Mouse (Mus musculus): ENCODE measurements around the gene Akap9. TPM values are rescaled to one million over a fixed set of nuclear protein-coding genes. Genes with fewer than 3 reads are reported as not detected.
"Not testable (repeated sequence)": the region's sequence is repeated elsewhere in the genome, so short reads cannot be mapped to it uniquely, and the experiment has no call there.

The Akap9 gene
- polyA plus RNA-seq, 1 experiment from 2014 or later = 107 TPM

GRCm38 (mm10) chr5:3989608-3990007, 61.8 kb downstream of the Akap9 start:
- ATAC-seq (ENCODE audit: low read depth) = no peak
- no peak overlapping the region for H3K27ac ChIP-seq (ENCODE audit: low read length)
- peaks cover 6% of the 10 kb centered on the region; the same call in 1 of the 2 replicates for H3K36me3 ChIP-seq (ENCODE audit: control insufficient read depth, insufficient read depth, low read length)
- H3K9ac ChIP-seq (ENCODE audit: low read length) = no peak overlapping the region
- H3K27me3 ChIP-seq (ENCODE audit: control insufficient read depth, insufficient read depth, low read depth, low read length) = no peaks in the 10 kb centered on the region
- H3K4me2 ChIP-seq (ENCODE audit: low read depth, low read length) = no peak overlapping the region
- 74% methylated on average over 1 of the region's 1 CpGs for WGBS
- H3K4me3 ChIP-seq (ENCODE audit: low read length) = no peak overlapping the region
- no peaks in the 10 kb centered on the region for H3K9me3 ChIP-seq (ENCODE audit: control insufficient read depth, low read length)
- H3K4me1 ChIP-seq (replicated peaks; ENCODE audit: control insufficient read depth, insufficient read depth, low read length) = no peaks in the 10 kb centered on the region

- Histone ChIP-seq H3K27ac (ENCODE audit: low read length) (no peak overlapping the region), H3K4me3 (ENCODE audit: low read length) (no peak overlapping the region), H3K9me3 (ENCODE audit: control insufficient read depth, low read length) (no peaks in the 10 kb centered on the region), H3K36me3 (ENCODE audit: control insufficient read depth, insufficient read depth, low read length) (peaks cover 6% of the 10 kb centered on the region; the same call in 1 of the 2 replicates), H3K4me2 (ENCODE audit: low read depth, low read length) (no peak overlapping the region), H3K27me3 (ENCODE audit: control insufficient read depth, insufficient read depth, low read depth, low read length) (no peaks in the 10 kb centered on the region), H3K9ac (ENCODE audit: low read length) (no peak overlapping the region), H3K4me1 (replicated peaks; ENCODE audit: control insufficient read depth, insufficient read depth, low read length) (no peaks in the 10 kb centered on the region)
- WGBS = 75% methylated on average over 1 of the region's 1 CpGs
- no peak for ATAC-seq (ENCODE audit: low read depth)
Observed at GRCm38 (mm10) chr5:3990499-3990898, 62.6 kb downstream of the Akap9 start.

- peaks cover 19% of the 10 kb centered on the region for H3K36me3 ChIP-seq (ENCODE audit: control insufficient read depth, insufficient read depth, low read length)
- H3K4me2 ChIP-seq (ENCODE audit: low read depth, low read length) = no peak overlapping the region
- ATAC-seq (ENCODE audit: low read depth) = no peak
- 60% methylated on average over 16 of the region's 16 CpGs for WGBS
- no peaks in the 10 kb centered on the region for H3K4me1 ChIP-seq (replicated peaks; ENCODE audit: control insufficient read depth, insufficient read depth, low read length)
- H3K27ac ChIP-seq (ENCODE audit: low read length) = no peak overlapping the region
- H3K27me3 ChIP-seq (ENCODE audit: control insufficient read depth, insufficient read depth, low read depth, low read length) = no peaks in the 10 kb centered on the region
- H3K9me3 ChIP-seq (ENCODE audit: control insufficient read depth, low read length) = no peaks in the 10 kb centered on the region
- no peak overlapping the region for H3K4me3 ChIP-seq (ENCODE audit: low read length)
- H3K9ac ChIP-seq (ENCODE audit: low read length) = no peak overlapping the region
Observed at GRCm38 (mm10) chr5:4004531-4005469, 76.9 kb downstream of the Akap9 start.

GRCm38 (mm10) chr5:4006606-4007005, 78.8 kb downstream of the Akap9 start:
- WGBS = 83% methylated on average over 3 of the region's 3 CpGs
- Histone ChIP-seq H3K9ac (ENCODE audit: low read length) (no peak overlapping the region), H3K27ac (ENCODE audit: low read length) (no peak overlapping the region), H3K4me1 (replicated peaks; ENCODE audit: control insufficient read depth, insufficient read depth, low read length) (no peaks in the 10 kb centered on the region), H3K36me3 (ENCODE audit: control insufficient read depth, insufficient read depth, low read length) (peaks cover 23% of the 10 kb centered on the region), H3K27me3 (ENCODE audit: control insufficient read depth, insufficient read depth, low read depth, low read length) (no peaks in the 10 kb centered on the region), H3K4me2 (ENCODE audit: low read depth, low read length) (no peak overlapping the region), H3K4me3 (ENCODE audit: low read length) (no peak overlapping the region), H3K9me3 (ENCODE audit: control insufficient read depth, low read length) (no peaks in the 10 kb centered on the region)
- no peak for ATAC-seq (ENCODE audit: low read depth)

- no peak for ATAC-seq (ENCODE audit: low read depth)
- Histone ChIP-seq H3K4me3 (ENCODE audit: low read length) (no peak overlapping the region), H3K27me3 (ENCODE audit: control insufficient read depth, insufficient read depth, low read depth, low read length) (no peaks in the 10 kb centered on the region), H3K9me3 (ENCODE audit: control insufficient read depth, low read length) (no peaks in the 10 kb centered on the region), H3K9ac (ENCODE audit: low read length) (no peak overlapping the region), H3K4me2 (ENCODE audit: low read depth, low read length) (no peak overlapping the region), H3K36me3 (ENCODE audit: control insufficient read depth, insufficient read depth, low read length) (peaks cover 23% of the 10 kb centered on the region), H3K27ac (ENCODE audit: low read length) (no peak overlapping the region), H3K4me1 (replicated peaks; ENCODE audit: control insufficient read depth, insufficient read depth, low read length) (no peaks in the 10 kb centered on the region)
- 89% methylated on average over 10 of the region's 10 CpGs for WGBS
Observed at GRCm38 (mm10) chr5:4008266-4008665, 80.4 kb downstream of the Akap9 start.

GRCm38 (mm10) chr5:4009540-4009939, 81.7 kb downstream of the Akap9 start:
- ATAC-seq (ENCODE audit: low read depth) = no peak
- Histone ChIP-seq H3K9me3 (ENCODE audit: control insufficient read depth, low read length) (no peaks in the 10 kb centered on the region), H3K36me3 (ENCODE audit: control insufficient read depth, insufficient read depth, low read length) (peaks cover 25% of the 10 kb centered on the region), H3K27me3 (ENCODE audit: control insufficient read depth, insufficient read depth, low read depth, low read length) (no peaks in the 10 kb centered on the region), H3K4me3 (ENCODE audit: low read length) (no peak overlapping the region), H3K4me1 (replicated peaks; ENCODE audit: control insufficient read depth, insufficient read depth, low read length) (no peaks in the 10 kb centered on the region), H3K4me2 (ENCODE audit: low read depth, low read length) (no peak overlapping the region), H3K27ac (ENCODE audit: low read length) (no peak overlapping the region), H3K9ac (ENCODE audit: low read length) (no peak overlapping the region)
- 82% methylated on average over 6 of the region's 6 CpGs for WGBS

- H3K4me1 ChIP-seq (replicated peaks; ENCODE audit: control insufficient read depth, insufficient read depth, low read length) = not testable (repeated sequence)
Observed at GRCm38 (mm10) chr5:4017646-4018045, 89.8 kb downstream of the Akap9 start.

GRCm38 (mm10) chr5:4019377-4019776, 91.5 kb downstream of the Akap9 start:
- no peaks in the 10 kb centered on the region for H3K27me3 ChIP-seq (ENCODE audit: control insufficient read depth, insufficient read depth, low read depth, low read length)
- WGBS = 87% methylated on average over 4 of the region's 4 CpGs
- no peak for ATAC-seq (ENCODE audit: low read depth)
- no peak overlapping the region for H3K27ac ChIP-seq (ENCODE audit: low read length)
- no peak overlapping the region for H3K9ac ChIP-seq (ENCODE audit: low read length)
- peaks cover 3% of the 10 kb centered on the region; the same call in 1 of the 2 replicates for H3K4me1 ChIP-seq (replicated peaks; ENCODE audit: control insufficient read depth, insufficient read depth, low read length)
- no peak overlapping the region for H3K4me2 ChIP-seq (ENCODE audit: low read depth, low read length)
- no peaks in the 10 kb centered on the region for H3K9me3 ChIP-seq (ENCODE audit: control insufficient read depth, low read length)
- peaks cover 4% of the 10 kb centered on the region for H3K36me3 ChIP-seq (ENCODE audit: control insufficient read depth, insufficient read depth, low read length)
- H3K4me3 ChIP-seq (ENCODE audit: low read length) = no peak overlapping the region

More at GRCm38 (mm10) chr5:4017646-4018045, 89.8 kb downstream of the Akap9 start:
- not testable (repeated sequence) for ATAC-seq (ENCODE audit: low read depth); H3K4me2 ChIP-seq (ENCODE audit: low read depth, low read length); H3K9ac ChIP-seq (ENCODE audit: low read length); H3K4me3 ChIP-seq (ENCODE audit: low read length); H3K9me3 ChIP-seq (ENCODE audit: control insufficient read depth, low read length); H3K27me3 ChIP-seq (ENCODE audit: control insufficient read depth, insufficient read depth, low read depth, low read length); H3K27ac ChIP-seq (ENCODE audit: low read length)
- 88% methylated on average over 1 of the region's 1 CpGs for WGBS
- H3K36me3 ChIP-seq (ENCODE audit: control insufficient read depth, insufficient read depth, low read length) = peaks cover 11% of the 10 kb centered on the region

GRCm38 (mm10) chr5:4020018-4020417, 92.2 kb downstream of the Akap9 start:
- Histone ChIP-seq H3K4me1 (replicated peaks; ENCODE audit: control insufficient read depth, insufficient read depth, low read length) (peaks cover 5% of the 10 kb centered on the region; the same call in 1 of the 2 replicates), H3K27me3 (ENCODE audit: control insufficient read depth, insufficient read depth, low read depth, low read length) (no peaks in the 10 kb centered on the region), H3K27ac (ENCODE audit: low read length) (no peak overlapping the region), H3K36me3 (ENCODE audit: control insufficient read depth, insufficient read depth, low read length) (peaks cover 4% of the 10 kb centered on the region), H3K9ac (ENCODE audit: low read length) (no peak overlapping the region), H3K9me3 (ENCODE audit: control insufficient read depth, low read length) (no peaks in the 10 kb centered on the region), H3K4me3 (ENCODE audit: low read length) (no peak overlapping the region), H3K4me2 (ENCODE audit: low read depth, low read length) (no peak overlapping the region)
- WGBS = 88% methylated on average over 1 of the region's 1 CpGs
- no peak for ATAC-seq (ENCODE audit: low read depth)
